Mouse (Mus musculus) kidney, adult 2 months (tissue): Measurements from ENCODE around the gene Prrg3.

Experiments used
- CTCF ChIP-seq: fragments of 200-500 bp; conservative IDR thresholded peaks from 2 replicates; pipeline ENCODE4 v1.5.1; 2011; ENCODE audit warnings: low read depth, mild to moderate bottlenecking, control low read depth, low read length, moderate library complexity, mixed read lengths; ENCODE audit not compliant: insufficient read depth, insufficient read length
- POLR2A ChIP-seq: fragments of 200-500 bp; IDR thresholded peaks from one replicate; pipeline ENCODE4 v1.6.1; 2011; ENCODE audit warnings: low read depth, low read length, control low read depth

GRCm38 (mm10) chrX:72009930-72010329, 47.5 kb downstream of the Prrg3 start:
- no peak for TF ChIP-seq POLR2A
- TF ChIP-seq CTCF, result no peak
